Mouse (Mus musculus): ENCODE results near the gene Mapk6. TPM values are rescaled to one million over a fixed set of nuclear protein-coding genes. Genes with fewer than 3 reads are reported as not detected.

Gene Mapk6
- total and polyA plus RNA-seq, 3 experiments, result 19.6 to 91.0 (median 44.1) TPM

DNA sequence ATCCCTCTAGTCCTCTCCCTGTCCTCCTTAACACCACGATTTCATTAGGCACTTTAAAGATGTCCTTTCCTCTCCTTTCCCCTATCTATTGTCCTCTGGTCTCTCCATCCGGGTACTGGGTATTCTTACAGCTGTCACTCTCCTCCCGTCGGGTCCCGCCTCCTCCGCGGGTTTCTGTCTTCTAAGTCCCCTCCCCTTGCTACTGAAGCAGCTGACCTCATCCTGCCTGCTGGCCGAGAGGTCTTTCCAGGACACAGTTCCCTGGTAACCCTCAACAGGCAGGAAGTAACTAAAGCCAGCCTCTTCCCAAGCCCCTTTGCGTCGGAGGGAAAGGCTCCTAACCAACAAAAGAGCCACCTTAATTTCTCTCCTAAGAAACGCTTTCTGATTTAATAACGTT, 26.1 kb upstream of the Mapk6 start:
- no peaks in the 10 kb centered on the region for H3K27me3 ChIP-seq (ENCODE audit: control insufficient read depth in 1 of 2, insufficient read depth in 2 of 2, low read length in 2 of 2)
- H3K9me3 ChIP-seq (replicated peaks; ENCODE audit: insufficient read depth, low read length), result no peaks in the 10 kb centered on the region
- peak overlapping the region; percentile 44 to 45 for H3K4me3 ChIP-seq (ENCODE audit: control insufficient read depth in 1 of 2, insufficient read depth in 1 of 2, low read depth in 2 of 2, low read length in 2 of 2)
- H3K27ac ChIP-seq (ENCODE audit: control insufficient read depth, low read depth, low read length), result no peak overlapping the region
- no peak for TF ChIP-seq ETS1 (IDR thresholded peaks at IDR 0.05; ENCODE audit: low read depth, low read length)
- TF ChIP-seq RCOR1 (IDR thresholded peaks at IDR 0.05; ENCODE audit: low read depth, low read length), result no peak
- TF ChIP-seq SIN3A (IDR thresholded peaks at IDR 0.05; ENCODE audit: low read length), result 0 out of 2 replicates have a peak, but pooled peaks have one; percentile 33
- H3K36me3 ChIP-seq (ENCODE audit: control insufficient read depth in 1 of 2, insufficient read depth in 2 of 2, low read length in 2 of 2), result peaks cover 0 to 21% of the 10 kb centered on the region in 2 experiments; a peak in 2 of 4 replicates
- H3K4me1 ChIP-seq (ENCODE audit: control insufficient read depth in 1 of 2, insufficient read depth in 2 of 2, low read length in 2 of 2), result peaks cover 4 to 18% of the 10 kb centered on the region in 2 experiments
- no peaks in the 10 kb centered on the region for H3K79me2 ChIP-seq (ENCODE audit: control insufficient read depth, insufficient read depth, low read length, poor library complexity)
- DNase-seq (ENCODE audit: low read depth, low spot score), result peak; percentile 82
- peak overlapping the region; percentile 49 for H3K9ac ChIP-seq (ENCODE audit: control insufficient read depth, low read depth, low read length, poor library complexity, severe bottlenecking)

DNA sequence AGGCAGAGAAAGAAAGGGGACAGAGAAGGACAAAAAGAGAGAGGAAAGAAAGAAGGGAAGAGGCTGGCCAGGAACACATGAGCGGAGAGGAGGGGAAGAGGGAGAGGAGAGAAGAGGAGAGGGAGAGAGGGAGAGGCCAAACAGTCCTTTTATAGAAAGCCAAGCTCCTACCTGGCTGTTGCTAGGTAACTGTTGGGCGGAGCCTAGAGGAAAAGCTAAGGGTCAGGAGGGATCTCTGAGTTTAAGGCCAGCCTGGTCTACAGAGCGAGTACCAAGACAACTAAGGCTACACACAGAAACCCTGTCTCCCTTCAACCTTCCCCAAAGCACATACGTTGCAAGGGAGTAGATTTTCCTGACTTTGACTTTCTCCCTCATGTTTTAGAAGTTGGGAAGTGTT, 25.5 kb upstream of the Mapk6 start:
- Histone ChIP-seq H3K9me3 (replicated peaks; ENCODE audit: insufficient read depth, low read length) (no peaks in the 10 kb centered on the region), H3K27me3 (ENCODE audit: control insufficient read depth in 1 of 2, insufficient read depth in 2 of 2, low read length in 2 of 2) (no peaks in the 10 kb centered on the region), H3K4me3 (ENCODE audit: control insufficient read depth in 1 of 2, insufficient read depth in 1 of 2, low read depth in 2 of 2, low read length in 2 of 2) (no peak overlapping the region), H3K79me2 (ENCODE audit: control insufficient read depth, insufficient read depth, low read length, poor library complexity) (no peaks in the 10 kb centered on the region), H3K9ac (ENCODE audit: control insufficient read depth, low read depth, low read length, poor library complexity, severe bottlenecking) (no peak overlapping the region), H3K4me1 (ENCODE audit: control insufficient read depth in 1 of 2, insufficient read depth in 2 of 2, low read length in 2 of 2) (peaks cover 6 to 23% of the 10 kb centered on the region in 2 experiments), H3K27ac (ENCODE audit: control insufficient read depth, low read depth, low read length) (no peak overlapping the region), H3K36me3 (ENCODE audit: control insufficient read depth in 1 of 2, insufficient read depth in 2 of 2, low read length in 2 of 2) (peaks cover 0 to 24% of the 10 kb centered on the region in 2 experiments; a peak in 2 of 4 replicates)
- DNase-seq (ENCODE audit: low read depth, low spot score), result no peak
- no peak for TF ChIP-seq RCOR1 (IDR thresholded peaks at IDR 0.05; ENCODE audit: low read depth, low read length)
- TF ChIP-seq JUND (IDR thresholded peaks at IDR 0.05; ENCODE audit: low read depth, low read length), result no peak
- TF ChIP-seq TBP (IDR thresholded peaks at IDR 0.05; ENCODE audit: low read depth, low read length), result no peak
- no peak for TF ChIP-seq ZNF384 (IDR thresholded peaks at IDR 0.05; ENCODE audit: low read depth, low read length)
- no peak for TF ChIP-seq TCF12 (IDR thresholded peaks at IDR 0.05; ENCODE audit: low read depth, low read length)
- TF ChIP-seq HCFC1 (IDR thresholded peaks at IDR 0.05; ENCODE audit: low read depth, low read length), result no peak
- no peak for TF ChIP-seq SIN3A (IDR thresholded peaks at IDR 0.05; ENCODE audit: low read length)
- no peak for TF ChIP-seq RAD21 (IDR thresholded peaks at IDR 0.05; ENCODE audit: low read depth, low read length)
- TF ChIP-seq KAT2A (conservative IDR thresholded peaks at IDR 0.05; ENCODE audit: low read depth, low read length), result no peak
- TF ChIP-seq UBTF (IDR thresholded peaks at IDR 0.05; ENCODE audit: borderline replicate concordance, insufficient read depth, low read depth, low read length), result no peak
- no peak for TF ChIP-seq POLR2A (IDR thresholded peaks at IDR 0.05; ENCODE audit: control insufficient read depth in 1 of 2, insufficient read depth in 1 of 2, low read depth in 1 of 2, low read length in 2 of 2, poor library complexity in 1 of 2)
- TF ChIP-seq ZKSCAN1 (IDR thresholded peaks at IDR 0.05; ENCODE audit: low read depth, low read length), result no peak

DNA sequence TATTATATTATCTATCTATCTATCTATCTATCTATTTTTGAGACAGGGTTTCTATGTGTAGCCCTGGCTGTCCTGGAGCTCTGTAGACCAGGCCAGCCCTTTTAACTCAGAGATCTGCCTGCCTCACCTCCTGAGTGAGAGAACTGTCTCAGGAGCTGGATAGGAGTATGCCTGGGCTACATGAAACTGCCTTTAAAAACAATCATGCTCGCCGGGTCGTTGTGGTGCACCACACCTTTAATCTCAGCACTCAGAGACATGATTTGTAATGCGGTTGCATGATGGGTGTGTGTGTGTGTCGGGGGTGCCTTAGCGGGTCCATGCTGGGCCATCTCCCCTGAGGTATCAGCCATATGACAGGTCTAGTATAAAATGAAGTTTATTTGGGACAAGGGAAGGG, 25.1 kb upstream of the Mapk6 start:
- Histone ChIP-seq H3K9ac (ENCODE audit: control insufficient read depth, low read depth, low read length, poor library complexity, severe bottlenecking) (no peak overlapping the region), H3K4me3 (ENCODE audit: control insufficient read depth in 1 of 2, insufficient read depth in 1 of 2, low read depth in 2 of 2, low read length in 2 of 2) (no peak overlapping the region), H3K9me3 (replicated peaks; ENCODE audit: insufficient read depth, low read length) (no peaks in the 10 kb centered on the region), H3K4me1 (ENCODE audit: control insufficient read depth in 1 of 2, insufficient read depth in 2 of 2, low read length in 2 of 2) (peaks cover 6 to 23% of the 10 kb centered on the region in 2 experiments), H3K27ac (ENCODE audit: control insufficient read depth, low read depth, low read length) (no peak overlapping the region), H3K27me3 (ENCODE audit: control insufficient read depth in 1 of 2, insufficient read depth in 2 of 2, low read length in 2 of 2) (no peaks in the 10 kb centered on the region), H3K36me3 (ENCODE audit: control insufficient read depth in 1 of 2, insufficient read depth in 2 of 2, low read length in 2 of 2) (peaks cover 0 to 24% of the 10 kb centered on the region in 2 experiments; a peak in 2 of 4 replicates), H3K79me2 (ENCODE audit: control insufficient read depth, insufficient read depth, low read length, poor library complexity) (no peaks in the 10 kb centered on the region)
- no peak for DNase-seq (ENCODE audit: low read depth, low spot score)
- TF ChIP-seq RCOR1 (IDR thresholded peaks at IDR 0.05; ENCODE audit: low read depth, low read length) (peak; percentile 58; the same call in 1 of the 2 replicates), ETS1 (IDR thresholded peaks at IDR 0.05; ENCODE audit: low read depth, low read length) (no peak)
